Mouse (Mus musculus): ENCODE data around the gene Gm20388.

GRCm38 (mm10) chr8:124295357-124295756, 4384.7 kb downstream of the Gm20388 start:
- TF ChIP-seq CTCF (IDR thresholded peaks at IDR 0.05; ENCODE audit: borderline replicate concordance, extremely low read depth, insufficient read depth, insufficient read length) (no peak), POLR2A (IDR thresholded peaks at IDR 0.05; ENCODE audit: borderline replicate concordance, extremely low read depth, insufficient read depth, insufficient read length, poor library complexity, severe bottlenecking) (no peak)

All from brain, embryonic 14.5 days (tissue).